Mouse (Mus musculus) midbrain, embryonic 14.5 days (tissue): ENCODE data around the gene Ccn1. TPM values are rescaled to one million over a fixed set of nuclear protein-coding genes. Genes with fewer than 3 reads are reported as not detected.

ENCODE experiments used
- ATAC-seq: fragments of 200-750 bp; cut with Nextera tagmentation; 2 replicates; pipeline ENCODE4 v1.8.0; 2017; ENCODE audit warnings: moderate number of reproducible peaks, moderate library complexity; ENCODE audit not compliant: low FRiP score, low TSS enrichment
- DNase-seq: peaks from one replicate; pipeline ENCODE4 v3.0.0-alpha.2; 2015
- H3K27ac ChIP-seq: fragments of 300-500 bp; sonication (generic); replicated peaks from 2 replicates; pipeline ENCODE4 v1.5.1; 2014; ENCODE audit warnings: mild to moderate bottlenecking, low read depth, low read length, moderate library complexity
- H3K27me3 ChIP-seq: fragments of 300-500 bp; sonication (generic); 2 replicates; pipeline ENCODE4 v1.6.1; 2014; ENCODE audit warnings: low read length, control low read depth, mixed read lengths; ENCODE audit not compliant: control insufficient read depth, insufficient read depth
- H3K36me3 ChIP-seq: fragments of 300-500 bp; sonication (generic); 2 replicates; pipeline ENCODE4 v1.6.1; 2014; ENCODE audit warnings: low read length, control low read depth; ENCODE audit not compliant: control insufficient read depth, insufficient read depth
- H3K4me1 ChIP-seq: fragments of 300-500 bp; sonication (generic); 2 replicates; pipeline ENCODE4 v1.6.1; 2014; ENCODE audit warnings: mild to moderate bottlenecking, antibody characterized with exemption, low read length, control low read depth; ENCODE audit not compliant: control insufficient read depth, insufficient read depth
- H3K4me2 ChIP-seq: fragments of 300-500 bp; sonication (generic); 2 replicates; pipeline ENCODE4 v1.6.1; 2014; ENCODE audit warnings: mild to moderate bottlenecking, low read length, moderate library complexity
- H3K4me3 ChIP-seq: fragments of 300-500 bp; sonication (generic); replicated peaks from 2 replicates; pipeline ENCODE4 v1.5.1; 2014; ENCODE audit warnings: low read depth, low read length
- H3K9ac ChIP-seq: fragments of 300-500 bp; sonication (generic); replicated peaks from 2 replicates; pipeline ENCODE4 v1.6.1; 2014; ENCODE audit warnings: mild to moderate bottlenecking, low read length, moderate library complexity
- H3K9me3 ChIP-seq: fragments of 300-500 bp; sonication (generic); 2 replicates; pipeline ENCODE4 v1.6.1; 2016; ENCODE audit warnings: low read length, control low read depth, mixed read lengths; ENCODE audit not compliant: control insufficient read depth
- WGBS: fragments of 180-500 bp; shearing (Covaris S2); extraction: QIAGEN DNeasy Blood & Tissue Kit; methylation state at CpG from one replicate; pipeline ENCODE4 v1.1.7; 2014; 5-methylcytosine and 5-hydroxymethylcytosine counted together
- polyA plus RNA-seq: library from polyadenylated mRNA; unstranded; fragments of >200 nt; fragmentation: Nextera tagmentation; extraction: Ambion mirVana; gene quantifications from 2 replicates; pipeline ENCODE4 v1.2.1, GENCODE M21; 2014

Gene Ccn1
- polyA plus RNA-seq, 1 experiment from 2014 or later: 5.6 TPM

GRCm38 (mm10) chr3:145632888-145633287 is 16.9 kb downstream of the Ccn1 start:
- H3K4me1 ChIP-seq: 0 out of 2 replicates have a peak, but pooled peaks cover 4% of the 10 kb centered on the region
- 17% methylated on average over 6 of the region's 6 CpGs for WGBS
- H3K27me3 ChIP-seq: no peaks in the 10 kb centered on the region
- no peaks in the 10 kb centered on the region for H3K36me3 ChIP-seq
- H3K9ac ChIP-seq: no peak overlapping the region
- H3K27ac ChIP-seq: no peak overlapping the region
- DNase-seq (no peak), ATAC-seq (no peak)
- no peaks in the 10 kb centered on the region for H3K9me3 ChIP-seq
- no peak overlapping the region for H3K4me2 ChIP-seq
- no peak overlapping the region for H3K4me3 ChIP-seq

GRCm38 (mm10) chr3:145628643-145629042 is 21.1 kb downstream of the Ccn1 start:
- H3K4me2 ChIP-seq: no peak overlapping the region
- ATAC-seq (no peak), DNase-seq (peak; percentile 47)
- H3K27me3 ChIP-seq: no peaks in the 10 kb centered on the region
- H3K36me3 ChIP-seq: no peaks in the 10 kb centered on the region
- no peak overlapping the region for H3K9ac ChIP-seq
- H3K27ac ChIP-seq: no peak overlapping the region
- no peak overlapping the region for H3K4me3 ChIP-seq
- no peaks in the 10 kb centered on the region for H3K9me3 ChIP-seq
- WGBS: 57% methylated on average over 5 of the region's 5 CpGs
- 0 out of 2 replicates have a peak, but pooled peaks cover 4% of the 10 kb centered on the region for H3K4me1 ChIP-seq

- no peaks in the 10 kb centered on the region for H3K27me3 ChIP-seq
- H3K4me1 ChIP-seq: 0 out of 2 replicates have a peak, but pooled peaks cover 4% of the 10 kb centered on the region
- H3K9ac ChIP-seq: no peak overlapping the region
- 83% methylated on average over 3 of the region's 3 CpGs for WGBS
- no peak overlapping the region for H3K4me2 ChIP-seq
- no peak overlapping the region for H3K27ac ChIP-seq
- no peak for ATAC-seq
- peak; percentile 57 for DNase-seq
- no peaks in the 10 kb centered on the region for H3K36me3 ChIP-seq
- H3K9me3 ChIP-seq: no peaks in the 10 kb centered on the region
- H3K4me3 ChIP-seq: no peak overlapping the region
Measured at GRCm38 (mm10) chr3:145627830-145628229, 22.0 kb downstream of the Ccn1 start.

GRCm38 (mm10) chr3:145626063-145626462 is 23.7 kb downstream of the Ccn1 start:
- 96% methylated on average over 1 of the region's 1 CpGs for WGBS
- Histone ChIP-seq H3K4me1 (0 out of 2 replicates have a peak, but pooled peaks cover 4% of the 10 kb centered on the region), H3K4me3 (no peak overlapping the region), H3K9me3 (no peaks in the 10 kb centered on the region), H3K9ac (no peak overlapping the region), H3K4me2 (no peak overlapping the region), H3K36me3 (no peaks in the 10 kb centered on the region), H3K27ac (no peak overlapping the region), H3K27me3 (no peaks in the 10 kb centered on the region)
- no peak for ATAC-seq
- DNase-seq: no peak

- Histone ChIP-seq H3K36me3 (no peaks in the 10 kb centered on the region), H3K9me3 (no peaks in the 10 kb centered on the region), H3K4me1 (0 out of 2 replicates have a peak, but pooled peaks cover 4% of the 10 kb centered on the region), H3K4me2 (no peak overlapping the region), H3K27me3 (no peaks in the 10 kb centered on the region), H3K9ac (no peak overlapping the region), H3K4me3 (no peak overlapping the region), H3K27ac (no peak overlapping the region)
- ATAC-seq (no peak), DNase-seq (no peak)
- WGBS: 90% methylated on average over 9 of the region's 9 CpGs
Measured at GRCm38 (mm10) chr3:145625546-145625945, 24.2 kb downstream of the Ccn1 start.

- H3K9ac ChIP-seq: no peak overlapping the region
- ATAC-seq (no peak), DNase-seq (no peak)
- 0 out of 2 replicates have a peak, but pooled peaks cover 4% of the 10 kb centered on the region for H3K4me1 ChIP-seq
- WGBS: 87% methylated on average over 4 of the region's 4 CpGs
- no peaks in the 10 kb centered on the region for H3K9me3 ChIP-seq
- no peaks in the 10 kb centered on the region for H3K36me3 ChIP-seq
- no peak overlapping the region for H3K27ac ChIP-seq
- no peak overlapping the region for H3K4me2 ChIP-seq
- H3K27me3 ChIP-seq: no peaks in the 10 kb centered on the region
- no peak overlapping the region for H3K4me3 ChIP-seq
Measured at GRCm38 (mm10) chr3:145624786-145625185, 25.0 kb downstream of the Ccn1 start.

GRCm38 (mm10) chr3:145623047-145623446 is 26.7 kb downstream of the Ccn1 start:
- no peak overlapping the region for H3K9ac ChIP-seq
- H3K27me3 ChIP-seq: no peaks in the 10 kb centered on the region
- H3K9me3 ChIP-seq: no peaks in the 10 kb centered on the region
- H3K4me2 ChIP-seq: no peak overlapping the region
- no peak overlapping the region for H3K27ac ChIP-seq
- no peaks in the 10 kb centered on the region for H3K4me1 ChIP-seq
- WGBS: 75% methylated on average over 12 of the region's 12 CpGs
- ATAC-seq: no peak
- no peak for DNase-seq
- H3K36me3 ChIP-seq: no peaks in the 10 kb centered on the region
- no peak overlapping the region for H3K4me3 ChIP-seq

GRCm38 (mm10) chr3:145621209-145621608 is 28.6 kb downstream of the Ccn1 start:
- Histone ChIP-seq H3K27me3 (no peaks in the 10 kb centered on the region), H3K9me3 (no peaks in the 10 kb centered on the region), H3K36me3 (no peaks in the 10 kb centered on the region), H3K27ac (no peak overlapping the region), H3K4me3 (no peak overlapping the region), H3K4me1 (no peaks in the 10 kb centered on the region), H3K9ac (no peak overlapping the region), H3K4me2 (no peak overlapping the region)
- no peak for DNase-seq
- ATAC-seq: no peak
- WGBS: 93% methylated on average over 4 of the region's 4 CpGs

GRCm38 (mm10) chr3:145619621-145620365 is 30.0 kb downstream of the Ccn1 start:
- no peak overlapping the region for H3K4me2 ChIP-seq
- H3K9me3 ChIP-seq: no peaks in the 10 kb centered on the region
- H3K9ac ChIP-seq: no peak overlapping the region
- no peak overlapping the region for H3K4me3 ChIP-seq
- H3K27ac ChIP-seq: no peak overlapping the region
- 92% methylated on average over 17 of the region's 17 CpGs for WGBS
- H3K27me3 ChIP-seq: no peaks in the 10 kb centered on the region
- DNase-seq: no peak
- peaks cover 5% of the 10 kb centered on the region; the same call in 1 of the 2 replicates for H3K4me1 ChIP-seq
- no peak for ATAC-seq
- H3K36me3 ChIP-seq: no peaks in the 10 kb centered on the region
